Mouse (Mus musculus): ENCODE data around the gene Ntn3.

Ntn3 gene
- long read RNA-seq, experiment 1 = 0 reads
- long read RNA-seq, experiment 2 = 0 reads

DNA sequence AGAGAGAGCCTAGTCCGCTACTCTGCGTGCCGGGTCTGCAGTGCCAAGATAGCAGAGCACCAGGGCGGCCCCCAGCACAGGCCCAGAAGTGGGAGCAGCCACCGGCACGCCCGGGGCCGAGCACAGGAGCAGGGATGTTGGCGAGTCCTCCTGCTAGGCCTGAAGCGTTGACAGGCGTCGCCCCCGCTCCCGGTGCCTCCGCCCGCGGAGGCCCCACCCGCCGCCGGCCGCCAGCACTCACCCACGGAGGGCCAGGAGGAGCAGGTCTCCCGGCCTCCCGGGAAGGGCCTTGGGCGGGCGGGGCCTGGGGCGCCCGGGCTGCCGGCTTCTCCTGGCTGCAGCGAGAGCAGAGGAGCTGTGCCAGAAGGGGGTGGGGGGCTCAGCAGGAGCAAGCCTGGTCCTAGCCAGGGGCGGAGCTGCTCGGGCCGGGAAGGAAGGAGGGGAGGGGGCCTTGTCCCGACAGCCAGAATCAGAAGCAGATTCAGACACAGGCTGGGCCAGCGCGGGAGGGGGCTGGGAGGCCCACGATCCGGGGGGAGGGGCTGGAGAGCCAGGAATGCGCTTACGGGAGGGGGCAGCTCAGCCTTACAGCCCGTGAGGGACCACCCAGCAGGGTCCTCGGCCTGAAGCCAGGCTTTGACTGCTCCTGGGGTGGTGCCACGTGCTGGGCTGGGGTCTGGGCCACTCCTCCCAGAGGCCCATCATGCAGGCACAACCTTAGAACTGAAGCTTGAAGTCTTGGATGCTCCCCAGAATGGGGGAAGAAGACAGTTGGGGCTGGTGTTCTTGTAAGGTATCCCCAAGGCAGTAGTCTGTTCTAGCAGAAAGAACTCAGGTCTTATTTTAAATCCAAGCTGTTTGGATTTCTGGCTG is at the start of gene Ntn3:
Gene Ntn3, minus strand, starts transcription at position 489 of the 873 bp plus-strand sequence.
- intact Hi-C loops (cut with DNase I) = loop anchor here (5.0 kb wide), 1 partner anchor 37 kb away; no protein-coding TSS in a partner anchor

GRCm38 (mm10) chr17:24258981-24259380 is 49.6 kb upstream of the Ntn3 start:
- intact Hi-C loops (cut with DNase I) = no loop called here

GRCm38 (mm10) chr17:24252329-24252728 is 43.0 kb upstream of the Ntn3 start:
- intact Hi-C loops (cut with DNase I) = loop anchor here (5.0 kb wide), 1 partner anchor 50 kb away; no protein-coding TSS in a partner anchor

- intact Hi-C loops (cut with DNase I) = loop anchor here (5.0 kb wide), 1 partner anchor 49 kb away; no protein-coding TSS in a partner anchor
Measured at GRCm38 (mm10) chr17:24251320-24252069, 42.2 kb upstream of the Ntn3 start, which contains the start of gene Ccnf. TSS of gene Ccnf (minus strand) at chr17:24251484.

DNA sequence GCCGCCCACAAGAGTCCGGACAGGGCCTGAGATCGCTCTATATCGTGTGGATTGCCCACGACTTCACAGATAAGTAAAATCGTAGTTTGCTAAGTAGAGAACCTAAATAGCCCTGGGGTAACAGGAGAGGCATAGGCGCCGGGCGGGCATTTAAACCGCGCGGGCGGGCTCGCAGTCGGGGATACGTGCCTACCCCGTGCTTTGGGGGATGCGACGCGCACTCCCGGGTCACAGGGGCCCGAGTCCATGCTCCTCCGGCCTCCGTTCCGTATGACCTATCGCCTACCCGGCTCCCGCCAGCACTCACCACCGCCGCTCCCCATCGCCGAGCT is 41.6 kb upstream of the Ntn3 start:
- intact Hi-C loops (cut with DNase I) = loop anchor here (5.0 kb wide), 1 partner anchor 49 kb away; no protein-coding TSS in a partner anchor

DNA sequence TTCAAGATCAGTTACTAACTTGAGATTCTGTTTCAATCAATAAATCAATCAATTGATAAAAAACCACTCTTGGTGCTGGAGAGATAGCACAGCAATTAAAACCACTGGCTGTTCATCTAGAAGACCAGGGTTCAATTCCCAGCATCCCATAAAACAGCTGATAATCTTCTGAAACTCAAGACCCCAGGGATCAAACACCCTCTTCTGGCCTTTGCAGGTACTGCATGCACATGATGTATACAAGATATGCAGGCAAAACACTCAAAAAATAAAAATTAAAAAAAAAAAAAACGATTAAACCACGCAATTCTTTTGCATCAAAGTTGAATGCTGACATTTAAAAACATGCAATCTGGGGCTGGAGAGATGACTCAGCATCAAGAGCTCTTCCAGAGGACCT is 39.3 kb upstream of the Ntn3 start:
- intact Hi-C loops (cut with DNase I) = no loop called here

DNA sequence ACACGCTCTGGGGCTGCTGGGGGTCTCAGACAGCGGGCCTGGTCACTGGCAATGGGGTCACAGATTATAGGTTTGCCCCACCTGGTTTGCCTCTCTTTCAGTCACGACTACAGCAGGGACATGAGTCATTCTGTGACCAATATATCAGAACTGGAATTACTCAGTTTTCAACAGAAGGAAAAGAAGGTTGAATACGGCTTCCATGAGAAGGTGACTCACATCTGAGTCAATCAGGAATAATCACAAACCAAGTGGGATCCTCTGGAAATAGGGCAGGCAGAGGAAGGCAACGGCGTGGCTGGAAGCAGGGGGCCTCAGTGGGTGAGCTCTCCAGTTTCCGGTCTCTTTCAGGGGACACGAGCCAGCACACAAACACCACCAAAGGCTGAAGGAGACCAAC is 34.7 kb upstream of the Ntn3 start:
- intact Hi-C loops (cut with DNase I) = no loop called here

GRCm38 (mm10) chr17:24243311-24243969 is 34.1 kb upstream of the Ntn3 start:
- intact Hi-C loops (cut with DNase I) = no loop called here

DNA sequence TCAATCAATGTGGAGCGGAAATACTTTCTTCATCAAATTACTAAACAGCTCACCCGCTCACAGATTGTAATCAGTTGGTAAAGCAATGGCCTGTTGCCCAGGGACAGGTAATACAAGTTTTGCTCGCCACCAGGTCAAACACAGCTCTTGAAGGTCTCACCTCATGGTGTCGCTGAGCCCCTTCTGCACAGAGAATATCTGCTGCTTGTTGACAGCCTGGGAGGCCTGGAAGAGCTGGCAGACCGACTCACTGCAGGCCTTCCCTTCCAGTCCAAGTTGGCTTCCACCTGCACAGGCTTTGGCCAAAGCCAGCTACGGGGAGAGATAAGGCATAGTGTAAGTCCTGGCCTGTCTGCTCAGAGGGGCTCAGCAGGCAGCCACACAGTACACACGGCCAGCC is 27.6 kb upstream of the Ntn3 start:
- intact Hi-C loops (cut with DNase I) = no loop called here

- intact Hi-C loops (cut with DNase I) = no loop called here
Measured at GRCm38 (mm10) chr17:24236479-24236878, 27.1 kb upstream of the Ntn3 start.

GRCm38 (mm10) chr17:24227941-24228340 is 18.6 kb upstream of the Ntn3 start:
- intact Hi-C loops (cut with DNase I) = no loop called here

DNA sequence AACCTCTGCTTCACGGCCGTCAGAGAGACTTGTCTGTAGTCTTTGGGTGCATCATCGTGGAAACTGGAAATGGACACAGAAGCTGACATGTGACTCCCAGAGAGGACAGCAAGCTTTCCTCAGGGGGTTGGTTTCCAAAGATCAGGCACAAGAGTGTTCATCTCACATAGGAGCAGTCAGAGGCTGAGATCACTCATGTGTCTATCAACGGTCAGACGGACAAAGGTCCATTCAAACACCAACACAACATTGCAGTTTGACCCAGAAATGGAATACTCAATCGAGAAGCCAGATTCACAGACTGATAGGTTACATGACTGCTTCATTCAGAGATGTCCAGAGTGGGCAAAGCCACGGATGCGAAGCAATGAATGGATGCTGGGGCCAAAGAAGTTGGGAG is 17.4 kb upstream of the Ntn3 start:
- intact Hi-C loops (cut with DNase I) = no loop called here

DNA sequence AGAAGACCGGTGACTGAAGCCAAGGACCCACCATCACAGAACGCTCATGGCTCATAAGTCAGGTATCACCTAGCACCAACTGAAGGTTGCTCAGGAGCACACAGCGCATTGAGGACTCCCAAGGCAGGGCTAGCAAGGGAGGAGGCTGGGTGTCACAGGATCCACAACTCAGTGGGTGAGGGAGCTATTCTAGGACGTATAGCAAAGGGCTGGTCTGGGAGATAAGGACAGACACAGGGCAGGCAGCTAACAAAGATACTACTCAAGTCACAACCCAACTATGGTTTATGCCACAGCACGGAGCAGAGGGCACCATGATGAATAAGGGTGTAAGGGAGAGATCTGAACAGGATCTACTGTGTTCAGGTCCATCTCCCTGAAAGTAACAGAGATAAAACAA is 16.5 kb upstream of the Ntn3 start:
- intact Hi-C loops (cut with DNase I) = no loop called here

DNA sequence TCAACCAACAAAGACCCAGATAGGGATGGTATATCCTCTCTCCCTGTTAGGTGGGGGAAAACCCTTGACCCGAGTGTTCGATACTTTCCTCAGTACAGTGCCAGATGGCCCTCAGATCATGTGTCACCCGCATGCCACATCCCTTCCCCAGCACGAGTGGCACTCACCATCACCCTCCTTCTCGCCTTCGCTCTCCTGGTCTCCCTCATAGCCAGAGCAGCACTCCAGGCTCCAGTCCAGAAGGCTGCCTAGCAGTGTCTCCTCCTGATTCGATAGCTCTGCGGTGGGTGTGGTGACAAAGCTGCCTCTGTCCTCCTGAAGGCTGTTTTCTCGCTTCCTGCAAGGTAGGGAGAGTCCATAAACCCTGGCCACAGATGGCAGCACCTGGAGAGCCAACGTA is 15.4 kb upstream of the Ntn3 start:
- intact Hi-C loops (cut with DNase I) = no loop called here

DNA sequence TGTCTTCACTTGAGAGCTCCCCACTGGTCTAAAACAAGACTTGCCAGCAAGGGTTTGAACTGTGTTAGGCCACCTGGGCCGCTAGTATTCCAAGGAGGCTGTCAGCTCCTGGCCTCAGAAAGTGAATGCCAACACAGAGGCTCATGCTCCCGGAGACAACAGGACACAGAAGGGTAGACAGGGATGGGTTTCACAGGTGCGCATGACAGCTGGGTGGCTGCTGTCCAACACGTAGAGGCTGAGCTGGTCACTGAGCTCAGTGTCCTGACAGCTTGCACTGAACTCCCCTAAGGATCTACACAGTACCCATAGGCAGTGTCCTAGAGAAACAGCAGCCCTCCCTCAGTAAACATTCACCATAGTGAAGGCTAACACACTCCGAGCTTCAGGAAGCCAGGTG is 14.2 kb upstream of the Ntn3 start:
- intact Hi-C loops (cut with DNase I) = no loop called here

DNA sequence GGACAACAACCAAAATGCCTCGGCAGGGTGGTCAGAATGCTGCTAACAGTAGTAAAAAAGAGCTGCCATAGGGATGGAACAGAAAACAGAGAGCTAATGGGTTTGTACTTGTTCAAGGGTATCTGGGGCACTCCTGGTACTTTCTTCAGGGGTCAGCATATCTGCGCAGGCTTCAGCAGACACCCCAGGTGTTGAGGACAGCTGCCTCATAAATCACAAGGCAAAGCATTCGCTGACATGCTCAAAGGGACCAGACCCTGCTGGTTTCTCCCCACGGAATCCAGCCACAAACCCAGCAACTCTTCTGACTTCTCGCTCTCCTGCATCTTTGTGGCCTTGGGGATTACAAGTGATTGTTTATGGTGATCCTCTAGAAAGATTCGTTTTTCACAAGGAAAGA is 13.3 kb upstream of the Ntn3 start:
- intact Hi-C loops (cut with DNase I) = no loop called here

- intact Hi-C loops (cut with DNase I) = no loop called here
Measured at GRCm38 (mm10) chr17:24220435-24221411, 11.4 kb upstream of the Ntn3 start, which contains the start of gene Tedc2. TSS of gene Tedc2 (minus strand) at chr17:24220851.

- intact Hi-C loops (cut with DNase I) = no loop called here
Measured at GRCm38 (mm10) chr17:24216836-24217235, 7.5 kb upstream of the Ntn3 start.

DNA sequence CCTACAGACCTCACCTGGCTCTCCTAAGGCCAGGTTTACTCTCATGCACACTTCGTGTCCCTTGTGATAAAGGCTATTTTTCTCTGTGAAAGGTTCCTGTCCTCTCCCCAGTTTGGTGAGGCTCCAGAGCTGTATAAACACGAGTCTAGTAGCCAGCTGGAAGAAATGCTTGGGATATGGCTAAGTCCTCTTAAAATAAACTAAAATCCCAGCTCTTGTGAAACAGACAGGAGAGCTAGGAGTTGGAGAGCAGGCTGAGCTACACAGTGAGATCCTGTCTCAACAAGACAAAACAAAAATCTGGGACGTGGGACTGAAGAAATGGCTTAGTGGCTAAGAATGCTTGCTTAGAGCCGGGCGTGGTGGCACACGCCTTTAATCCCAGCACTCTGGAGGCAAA is 3.9 kb upstream of the Ntn3 start:
- intact Hi-C loops (cut with DNase I) = no loop called here

GRCm38 (mm10) chr17:24212441-24213018 is 3.2 kb upstream of the Ntn3 start:
- intact Hi-C loops (cut with DNase I) = no loop called here
